Mouse (Mus musculus): ENCODE results near the gene Foxd4. TPM values are rescaled to one million over a fixed set of nuclear protein-coding genes. Genes with fewer than 3 reads are reported as not detected.

Gene Foxd4
- 0.11 and 0.20 TPM in 2 replicates for polyA plus RNA-seq (2012; ENCODE audit: low replicate concordance)

DNA sequence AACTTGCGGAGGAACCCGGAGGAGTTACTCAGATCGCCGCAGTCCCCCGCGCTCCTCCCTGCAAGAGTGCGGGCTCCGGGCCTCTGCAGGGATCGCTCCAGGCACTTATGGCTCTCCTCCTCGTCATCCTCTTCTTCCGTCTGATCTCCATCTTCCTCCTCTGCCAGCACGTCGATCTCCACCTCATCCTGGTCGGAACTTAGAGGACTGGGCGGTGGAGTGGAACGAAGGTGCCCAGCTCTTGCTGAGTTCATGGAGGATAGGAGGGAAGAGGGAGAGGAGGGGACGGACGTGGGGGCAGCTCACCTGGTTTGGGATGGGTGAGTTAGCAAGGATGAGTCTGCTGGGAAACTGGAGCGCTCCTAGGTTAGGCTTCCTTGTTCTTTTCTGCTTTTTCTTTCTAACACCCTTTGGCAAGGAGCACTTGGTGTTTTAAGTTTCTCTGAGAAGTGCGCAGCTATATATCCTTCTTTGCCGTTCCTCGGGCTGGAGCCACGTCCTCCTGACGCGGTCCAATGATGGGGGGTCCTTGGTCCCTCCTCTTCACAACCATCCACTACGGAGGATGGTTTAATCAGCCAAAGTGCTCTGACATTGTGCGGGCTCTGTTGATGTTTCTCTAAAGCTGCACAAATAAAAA, at the start of gene Foxd4:
Gene Foxd4 (minus strand): TSS at position 617 of the 640 bp plus-strand sequence.

DNA sequence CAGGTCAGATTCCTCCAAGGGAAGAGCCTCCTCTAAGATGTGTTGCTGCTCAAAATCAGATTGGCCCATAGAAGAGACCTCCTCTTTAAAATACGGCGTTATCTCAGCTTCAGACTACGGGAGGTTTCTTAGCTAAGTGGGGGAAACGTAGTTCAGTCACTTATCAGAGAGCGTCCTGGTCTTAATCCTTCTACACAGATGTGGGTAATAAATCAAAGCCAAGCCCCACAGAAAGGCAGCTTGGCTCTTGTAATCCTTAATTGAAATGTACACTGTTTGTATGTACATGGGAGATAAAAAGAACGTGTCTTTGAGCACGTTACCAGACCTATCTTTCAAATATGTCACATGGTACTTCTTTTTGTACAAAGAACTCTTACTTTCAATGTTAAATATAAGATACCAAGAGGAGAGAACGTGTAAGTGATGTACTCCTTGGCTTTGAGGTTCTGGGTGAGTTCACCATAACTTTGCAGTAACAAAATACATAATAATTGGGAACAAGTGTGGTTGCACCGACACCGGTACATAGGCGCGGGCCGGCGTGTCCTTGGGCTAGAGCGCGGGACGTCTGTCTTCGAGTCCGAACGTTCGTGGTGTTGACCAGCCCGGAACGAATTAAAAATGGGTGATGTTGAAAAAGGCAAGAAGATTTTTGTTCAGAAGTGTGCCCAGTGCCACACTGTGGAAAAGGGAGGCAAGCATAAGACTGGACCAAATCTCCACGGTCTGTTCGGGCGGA, 25.7 kb downstream of the Foxd4 start, which contains the start of gene Gm10053:
Gene Gm10053 (plus strand): TSS at position 558 of the 742 bp plus-strand sequence.

DNA sequence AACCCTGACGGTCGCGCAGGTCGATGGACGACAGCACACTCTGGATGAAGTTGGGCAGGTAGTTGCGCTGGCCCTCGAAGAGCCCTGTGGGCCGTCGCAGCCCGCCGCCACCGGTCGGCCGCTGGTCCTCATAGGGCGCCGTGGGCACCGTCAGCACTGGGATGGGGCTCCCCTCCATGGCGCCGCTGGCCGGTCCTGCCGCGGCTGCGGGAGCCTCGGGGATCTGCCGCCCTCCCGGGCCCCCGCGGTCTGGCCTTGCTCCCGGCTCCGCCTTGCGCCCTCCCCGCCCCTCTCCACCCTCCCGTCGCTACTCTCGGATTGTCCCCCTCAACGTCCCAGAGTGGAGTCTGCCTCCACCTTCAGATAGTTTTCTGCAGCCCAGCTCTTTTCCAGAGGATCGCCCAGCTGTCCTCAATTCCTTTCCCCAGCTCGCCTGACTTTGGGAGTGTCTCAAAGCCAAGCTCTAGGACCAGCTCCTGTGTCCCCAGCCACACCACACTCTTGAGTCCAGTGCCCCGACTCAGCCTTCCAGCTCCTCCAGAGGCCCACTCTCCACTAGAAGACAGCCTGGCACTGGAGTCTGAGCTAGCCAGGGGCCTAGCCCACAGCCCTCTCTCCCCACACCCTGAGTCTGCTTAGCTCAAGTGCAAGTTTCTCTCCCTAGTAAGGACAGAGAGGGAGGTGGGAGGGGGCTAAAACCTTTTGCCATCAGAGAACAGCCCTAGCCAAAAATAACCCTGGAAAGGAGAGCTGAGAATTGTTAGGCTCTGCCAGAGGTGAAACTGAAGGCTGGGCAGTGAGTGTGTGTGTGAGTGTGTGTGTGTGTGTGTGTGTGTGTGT, 39.2 kb downstream of the Foxd4 start, which contains the start of gene Pgm5:
Gene Pgm5 (minus strand): TSS at position 244 of the 840 bp plus-strand sequence.

Other genes with a start within 250 kb of the Foxd4 start
- 0.05 TPM in 2 replicates for gene Tmem252, start 227.2 kb downstream of the Foxd4 start, polyA plus RNA-seq (2012; ENCODE audit: low replicate concordance)
- gene Pgm5, start 39.3 kb downstream of the Foxd4 start, polyA plus RNA-seq (2012; ENCODE audit: low replicate concordance), result 0.44 TPM in 1 of 2 replicates, not detected in the other
- gene Gm10053, start 25.5 kb downstream of the Foxd4 start, polyA plus RNA-seq (2012; ENCODE audit: low replicate concordance), result 0.31 TPM in 1 of 2 replicates, not detected in the other
- 0.72 TPM in 1 of 2 replicates, not detected in the other for gene Cbwd1, start 60.4 kb upstream of the Foxd4 start, polyA plus RNA-seq (2012; ENCODE audit: low replicate concordance)
- 2.6 and 7.8 TPM in 2 replicates for gene Dock8, start 98.3 kb upstream of the Foxd4 start, polyA plus RNA-seq (2012; ENCODE audit: low replicate concordance)

Measured in leukemia stem cell, adult 10-12 weeks (primary cell).